Mouse (Mus musculus) midbrain, embryonic 13.5 days (tissue): ENCODE results near the gene Ipcef1. TPM values are rescaled to one million over a fixed set of nuclear protein-coding genes. Genes with fewer than 3 reads are reported as not detected.
"Not testable (repeated sequence)": the region's sequence is repeated elsewhere in the genome, so short reads cannot be mapped to it uniquely, and the experiment has no call there.

Source experiments
- ATAC-seq: fragments of 200-750 bp; cut with Nextera tagmentation; 2 replicates; pipeline ENCODE4 v1.8.0; 2017; ENCODE audit warnings: mild to moderate bottlenecking, moderate TSS enrichment, moderate library complexity
- H3K27ac ChIP-seq: fragments of 300-500 bp; sonication (generic); 2 replicates; pipeline ENCODE4 v1.5.1; 2015; ENCODE audit warnings: inconsistent platforms, mild to moderate bottlenecking, moderate library complexity
- H3K27me3 ChIP-seq: fragments of 300-500 bp; sonication (generic); 2 replicates; pipeline ENCODE4 v1.6.1; 2015; ENCODE audit warnings: mild to moderate bottlenecking, inconsistent platforms
- H3K36me3 ChIP-seq: fragments of 300-500 bp; sonication (generic); 2 replicates; pipeline ENCODE4 v1.6.1; 2015; ENCODE audit warnings: mild to moderate bottlenecking, inconsistent platforms
- H3K4me1 ChIP-seq: fragments of 300-500 bp; sonication (generic); replicated peaks from 2 replicates; pipeline ENCODE4 v1.6.1; 2015; ENCODE audit warnings: inconsistent platforms
- H3K4me2 ChIP-seq: fragments of 300-500 bp; sonication (generic); replicated peaks from 2 replicates; pipeline ENCODE4 v1.6.1; 2015; ENCODE audit warnings: moderate library complexity, mild to moderate bottlenecking, inconsistent platforms
- H3K4me3 ChIP-seq: fragments of 300-500 bp; sonication (generic); replicated peaks from 2 replicates; pipeline ENCODE4 v1.5.1; 2015; ENCODE audit warnings: mild to moderate bottlenecking, inconsistent platforms
- H3K9ac ChIP-seq: fragments of 300-500 bp; sonication (generic); replicated peaks from 2 replicates; pipeline ENCODE4 v1.6.1; 2015; ENCODE audit warnings: mild to moderate bottlenecking, inconsistent platforms
- H3K9me3 ChIP-seq: fragments of 300-500 bp; sonication (generic); 2 replicates; pipeline ENCODE4 v1.6.1; 2016; ENCODE audit warnings: mild to moderate bottlenecking, inconsistent platforms
- WGBS: fragments of 180-500 bp; shearing (Covaris S2); methylation state at CpG from one replicate; pipeline ENCODE4 v1.1.7; 2015; 5-methylcytosine and 5-hydroxymethylcytosine counted together
- polyA plus RNA-seq: library from polyadenylated mRNA; unstranded; fragments of >200 nt; fragmentation: Nextera tagmentation; extraction: Ambion mirVana; gene quantifications from 2 replicates; pipeline ENCODE4 v1.2.1, GENCODE M21; 2015

The Ipcef1 gene
- polyA plus RNA-seq, 1 experiment from 2014 or later: 0.94 TPM

GRCm38 (mm10) chr10:7020551-7020950 lies 31.7 kb downstream of the Ipcef1 start:
- H3K9ac ChIP-seq: no peak overlapping the region
- no peaks in the 10 kb centered on the region for H3K36me3 ChIP-seq
- 92% methylated on average over 9 of the region's 9 CpGs for WGBS
- no peak overlapping the region for H3K4me2 ChIP-seq
- ATAC-seq: no peak
- H3K9me3 ChIP-seq: no peaks in the 10 kb centered on the region
- H3K4me3 ChIP-seq: no peak overlapping the region
- H3K27me3 ChIP-seq: no peaks in the 10 kb centered on the region
- H3K4me1 ChIP-seq: no peaks in the 10 kb centered on the region
- no peak overlapping the region for H3K27ac ChIP-seq

DNA sequence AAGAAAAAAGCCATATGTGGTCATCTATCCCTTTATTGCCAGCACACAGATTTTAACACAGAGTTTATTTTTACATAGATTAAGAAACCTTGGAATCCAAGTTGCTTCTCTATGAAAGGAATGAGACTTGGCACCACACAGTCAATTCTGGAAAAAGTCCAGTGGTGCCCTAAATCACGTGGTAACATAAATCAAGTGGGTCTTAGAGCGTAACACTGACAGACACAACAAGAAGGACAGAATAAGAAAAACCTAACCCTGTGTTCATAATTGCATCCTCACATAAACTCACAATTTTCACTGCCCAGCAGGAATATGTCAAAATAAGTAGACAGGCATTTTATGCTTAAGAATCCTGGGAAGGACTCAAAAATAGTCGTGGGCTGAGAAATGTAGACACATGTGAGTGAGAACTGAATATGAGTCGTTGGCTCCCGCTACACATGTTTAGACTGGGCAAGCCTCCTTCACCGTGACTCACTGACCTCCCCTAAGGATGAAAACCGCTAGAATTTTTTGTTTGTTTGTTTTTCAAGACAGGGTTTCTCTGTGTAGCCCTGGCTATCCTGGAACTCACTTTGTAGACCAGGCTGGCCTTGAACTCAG lies 32.4 kb downstream of the Ipcef1 start:
- Histone ChIP-seq H3K36me3 (no peaks in the 10 kb centered on the region), H3K4me3 (no peak overlapping the region), H3K4me1 (no peaks in the 10 kb centered on the region), H3K9me3 (no peaks in the 10 kb centered on the region), H3K27ac (no peak overlapping the region), H3K9ac (no peak overlapping the region), H3K4me2 (no peak overlapping the region), H3K27me3 (no peaks in the 10 kb centered on the region)
- WGBS: 83% methylated on average over 7 of the region's 7 CpGs
- ATAC-seq: no peak

DNA sequence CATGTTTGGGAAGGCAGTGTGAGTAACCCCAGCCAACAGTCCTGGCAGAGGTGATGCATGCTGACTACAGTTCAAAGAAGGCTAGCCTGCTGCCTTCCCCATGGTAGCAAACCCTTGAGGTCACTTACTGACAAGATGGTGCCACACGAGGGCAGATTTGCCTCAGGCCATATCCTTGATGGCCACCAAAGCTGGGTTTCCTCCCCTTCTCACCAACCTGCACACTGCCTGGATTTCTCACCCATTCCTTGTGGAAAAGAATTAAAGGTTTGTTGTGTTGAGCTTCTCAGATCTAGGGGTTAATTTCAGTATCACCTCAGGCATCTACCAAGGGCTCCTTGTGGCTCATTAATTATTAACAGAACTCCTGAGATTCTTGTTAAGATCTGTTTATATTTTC lies 37.1 kb downstream of the Ipcef1 start:
- no peak for ATAC-seq
- H3K9ac ChIP-seq: no peak overlapping the region
- H3K9me3 ChIP-seq: no peaks in the 10 kb centered on the region
- 52% methylated on average over 1 of the region's 1 CpGs for WGBS
- no peak overlapping the region for H3K27ac ChIP-seq
- H3K27me3 ChIP-seq: no peaks in the 10 kb centered on the region
- no peaks in the 10 kb centered on the region for H3K36me3 ChIP-seq
- no peak overlapping the region for H3K4me3 ChIP-seq
- no peaks in the 10 kb centered on the region for H3K4me1 ChIP-seq
- no peak overlapping the region for H3K4me2 ChIP-seq

DNA sequence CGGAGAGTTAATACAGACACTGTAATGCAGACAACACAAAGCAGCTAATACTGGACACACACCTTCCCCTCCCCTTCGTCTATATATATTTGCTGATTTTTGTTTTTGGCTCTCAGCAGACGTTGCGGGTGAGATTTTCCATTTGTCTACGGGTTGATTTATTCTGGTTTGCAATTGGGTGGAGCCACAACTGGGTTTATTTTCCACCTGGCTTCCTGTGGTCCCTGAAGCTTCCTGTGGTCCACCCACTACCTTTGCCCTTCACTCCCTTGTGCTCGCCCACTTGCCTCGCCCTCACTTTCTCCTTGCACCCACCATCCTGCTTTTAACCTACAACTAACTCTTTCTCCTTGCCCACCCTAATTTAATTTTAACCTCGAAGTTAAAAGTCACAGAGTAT lies 41.7 kb downstream of the Ipcef1 start:
- Histone ChIP-seq H3K4me3 (no peak overlapping the region), H3K9me3 (no peaks in the 10 kb centered on the region), H3K27ac (no peak overlapping the region), H3K36me3 (no peaks in the 10 kb centered on the region), H3K4me1 (no peaks in the 10 kb centered on the region), H3K9ac (no peak overlapping the region), H3K27me3 (no peaks in the 10 kb centered on the region), H3K4me2 (no peak overlapping the region)
- WGBS: 87% methylated on average over 8 of the region's 8 CpGs
- no peak for ATAC-seq

GRCm38 (mm10) chr10:7004980-7005538 lies 47.2 kb downstream of the Ipcef1 start:
- H3K27ac ChIP-seq: no peak overlapping the region
- WGBS: 55% methylated on average over 5 of the region's 5 CpGs
- H3K27me3 ChIP-seq: no peaks in the 10 kb centered on the region
- no peak for ATAC-seq
- no peaks in the 10 kb centered on the region for H3K4me1 ChIP-seq
- no peak overlapping the region for H3K9ac ChIP-seq
- no peak overlapping the region for H3K4me2 ChIP-seq
- H3K4me3 ChIP-seq: no peak overlapping the region
- H3K36me3 ChIP-seq: no peaks in the 10 kb centered on the region
- H3K9me3 ChIP-seq: no peaks in the 10 kb centered on the region

- not testable (repeated sequence) for H3K36me3 ChIP-seq, H3K27me3 ChIP-seq, ATAC-seq, H3K27ac ChIP-seq, H3K9me3 ChIP-seq, H3K4me1 ChIP-seq, H3K9ac ChIP-seq, H3K4me3 ChIP-seq, H3K4me2 ChIP-seq
Observed at GRCm38 (mm10) chr10:7003898-7004297, 48.4 kb downstream of the Ipcef1 start.

GRCm38 (mm10) chr10:6999355-6999754 lies 52.9 kb downstream of the Ipcef1 start:
- Histone ChIP-seq H3K36me3 (no peaks in the 10 kb centered on the region), H3K9me3 (no peaks in the 10 kb centered on the region), H3K9ac (no peak overlapping the region), H3K27ac (no peak overlapping the region), H3K4me2 (no peak overlapping the region), H3K27me3 (no peaks in the 10 kb centered on the region), H3K4me1 (no peaks in the 10 kb centered on the region), H3K4me3 (no peak overlapping the region)
- 85% methylated on average over 3 of the region's 3 CpGs for WGBS
- ATAC-seq: no peak

DNA sequence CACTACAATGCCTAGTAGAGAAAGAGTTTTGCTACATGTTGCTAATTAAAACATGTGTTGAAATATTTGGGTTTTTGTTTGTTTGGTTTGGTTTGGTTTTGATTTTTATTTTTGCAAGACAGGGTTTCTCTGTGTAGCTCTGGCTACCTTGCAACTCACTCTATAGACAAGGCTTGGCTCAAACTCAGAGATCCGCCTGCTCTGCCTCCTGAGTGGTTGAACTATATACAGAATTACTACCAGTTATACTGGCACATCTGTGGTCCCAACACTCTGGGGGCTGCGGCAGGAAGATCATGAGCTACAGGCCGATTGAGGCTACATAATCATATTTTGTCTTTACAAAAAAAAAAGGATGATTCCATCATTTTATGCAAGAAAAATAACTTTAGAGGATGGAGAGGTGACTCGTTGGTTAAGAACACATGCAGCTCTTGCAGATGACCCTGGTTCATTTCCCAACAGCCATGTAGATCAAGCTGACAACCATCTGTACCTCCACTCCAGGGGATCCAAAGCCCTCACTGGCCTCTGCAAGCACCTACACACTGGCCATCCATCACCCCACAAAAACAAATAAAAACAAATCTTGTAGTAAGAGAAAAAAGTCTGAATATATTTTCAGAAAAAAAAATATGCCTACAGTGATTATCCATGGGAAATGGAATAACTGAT lies 53.6 kb downstream of the Ipcef1 start:
- no peak overlapping the region for H3K4me3 ChIP-seq
- H3K36me3 ChIP-seq: no peaks in the 10 kb centered on the region
- 94% methylated on average over 4 of the region's 4 CpGs for WGBS
- no peak overlapping the region for H3K9ac ChIP-seq
- ATAC-seq: no peak
- no peaks in the 10 kb centered on the region for H3K9me3 ChIP-seq
- no peaks in the 10 kb centered on the region for H3K27me3 ChIP-seq
- no peak overlapping the region for H3K4me2 ChIP-seq
- H3K4me1 ChIP-seq: no peaks in the 10 kb centered on the region
- H3K27ac ChIP-seq: no peak overlapping the region

- Histone ChIP-seq H3K36me3 (no peaks in the 10 kb centered on the region), H3K27ac (no peak overlapping the region), H3K9me3 (no peaks in the 10 kb centered on the region), H3K9ac (no peak overlapping the region), H3K27me3 (no peaks in the 10 kb centered on the region), H3K4me1 (no peaks in the 10 kb centered on the region), H3K4me3 (no peak overlapping the region), H3K4me2 (no peak overlapping the region)
- 88% methylated on average over 3 of the region's 3 CpGs for WGBS
- no peak for ATAC-seq
Observed at GRCm38 (mm10) chr10:6996895-6997294, 55.4 kb downstream of the Ipcef1 start.

DNA sequence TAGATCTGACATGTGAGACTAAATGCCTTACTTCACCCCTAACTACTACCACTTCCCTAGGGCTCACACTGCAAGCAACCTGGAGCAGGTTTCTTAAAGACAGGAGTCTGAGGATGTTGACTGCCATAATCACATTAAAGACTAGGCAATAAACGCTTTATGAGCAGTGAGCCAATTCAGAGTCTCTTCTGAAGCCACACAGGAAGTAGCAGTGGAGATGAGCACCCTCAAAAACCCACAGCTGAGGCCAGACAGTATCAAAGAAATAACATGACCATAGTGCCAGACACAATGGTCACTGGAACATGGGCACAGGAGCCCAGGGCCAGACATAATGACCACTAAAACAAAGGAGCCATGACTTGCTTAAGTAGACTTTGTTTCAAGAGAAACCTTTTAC lies 63.7 kb downstream of the Ipcef1 start:
- Histone ChIP-seq H3K9ac (no peak overlapping the region), H3K4me1 (no peaks in the 10 kb centered on the region), H3K9me3 (no peaks in the 10 kb centered on the region), H3K27me3 (no peaks in the 10 kb centered on the region), H3K4me3 (no peak overlapping the region), H3K27ac (no peak overlapping the region), H3K36me3 (no peaks in the 10 kb centered on the region), H3K4me2 (no peak overlapping the region)
- ATAC-seq: no peak
- WGBS: 98% methylated on average over 1 of the region's 1 CpGs

DNA sequence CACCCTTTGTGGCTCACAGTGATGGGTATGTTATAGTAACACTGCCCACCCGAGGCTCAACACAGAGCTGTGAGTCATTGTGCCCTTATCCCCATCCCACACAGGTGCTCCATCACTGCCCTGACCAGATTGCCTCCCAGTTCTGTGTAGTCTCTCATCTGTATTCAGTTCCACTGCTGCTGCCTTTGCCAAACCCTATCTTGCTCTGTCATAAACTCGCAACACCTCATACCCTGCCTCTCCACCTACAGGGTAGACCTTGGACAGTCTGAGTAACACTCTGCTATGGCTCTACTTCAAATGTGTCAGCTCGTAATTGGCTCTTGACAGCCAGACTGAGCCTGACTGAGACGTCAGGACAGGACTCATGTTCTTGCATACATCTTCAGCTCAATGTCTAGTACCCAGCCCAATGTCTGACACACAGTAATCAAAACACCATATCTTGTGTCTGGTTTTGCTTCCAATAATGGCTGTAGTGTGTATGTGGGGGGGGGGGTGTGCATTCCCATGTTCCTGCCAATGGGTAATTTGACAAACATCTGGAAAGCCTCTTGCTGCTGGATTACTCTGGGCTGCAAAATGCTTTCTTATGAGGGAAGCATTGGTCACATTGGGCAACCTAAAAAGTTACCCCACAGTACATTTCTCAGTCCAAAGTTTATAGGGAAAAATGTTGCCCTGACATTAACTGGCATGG lies 64.7 kb downstream of the Ipcef1 start:
- Histone ChIP-seq H3K9me3 (no peaks in the 10 kb centered on the region), H3K27me3 (no peaks in the 10 kb centered on the region), H3K9ac (no peak overlapping the region), H3K36me3 (no peaks in the 10 kb centered on the region), H3K4me2 (no peak overlapping the region), H3K27ac (no peak overlapping the region), H3K4me1 (no peaks in the 10 kb centered on the region), H3K4me3 (no peak overlapping the region)
- no peak for ATAC-seq
- WGBS: 78% methylated on average over 4 of the region's 4 CpGs

DNA sequence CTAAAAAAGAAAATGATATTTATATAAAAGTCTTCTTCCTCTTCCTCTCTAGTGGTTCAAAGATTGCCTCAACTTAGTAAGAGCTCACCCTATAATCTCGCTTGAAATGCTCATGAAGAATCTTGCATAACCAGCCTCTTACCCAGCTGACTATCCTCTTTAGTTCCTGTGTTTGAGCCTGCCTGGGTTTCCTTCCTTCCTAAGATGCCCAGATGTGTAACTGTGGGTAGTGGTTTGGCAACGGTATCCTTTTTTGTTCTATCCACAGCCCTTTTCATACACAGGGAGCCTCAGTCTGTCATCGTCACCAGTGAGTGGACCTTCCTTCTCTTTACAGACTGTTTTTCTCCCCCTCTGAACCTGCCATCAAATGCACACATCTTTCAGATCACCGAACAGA lies 66.0 kb downstream of the Ipcef1 start:
- Histone ChIP-seq H3K4me1 (no peaks in the 10 kb centered on the region), H3K9ac (no peak overlapping the region), H3K4me3 (no peak overlapping the region), H3K9me3 (no peaks in the 10 kb centered on the region), H3K27ac (no peak overlapping the region), H3K27me3 (no peaks in the 10 kb centered on the region), H3K4me2 (no peak overlapping the region), H3K36me3 (no peaks in the 10 kb centered on the region)
- ATAC-seq: no peak
- 88% methylated on average over 4 of the region's 4 CpGs for WGBS
